Comparison of ENCODE assay signal across 22 mouse cellular contexts in genomic region chr1:150951004-150951403, GRCm38 (mm10). TPM values are rescaled to one million over a fixed set of nuclear protein-coding genes. Genes with fewer than 3 reads are reported as not detected.
DNase-seq lines count a peak whose midpoint lies in the region; ATAC-seq and TF ChIP-seq lines count a peak whose summit lies in the region.
"Had no signal": no experiment of that assay in that cellular context is flagged by ENCODE, and none has a peak within 500 bp of the region (broad histone marks: within the 10 kb centered on the region; RNA-seq: fewer than 3 reads in every experiment).

No protein-coding gene starts in this region.

- no peaks in the 10 kb centered on the region for H3K9me3 ChIP-seq in hindbrain, embryonic 11.5 days (ENCODE audit: control insufficient read depth, low read length)
- H3K9me3 ChIP-seq in hindbrain, postnatal 0 days (ENCODE audit: low read length): no peaks in the 10 kb centered on the region
- H3K9me3 ChIP-seq in limb, embryonic 11.5 days (ENCODE audit: control insufficient read depth, low read length): no peaks in the 10 kb centered on the region
- no peaks in the 10 kb centered on the region for H3K9me3 ChIP-seq in limb, embryonic 10.5 days (replicated peaks)
- H3K9me3 ChIP-seq in limb, embryonic 13.5 days: no peaks in the 10 kb centered on the region
- H3K9me3 ChIP-seq: embryonic facial prominence, embryonic 15.5 days; forebrain, embryonic 10.5 days; heart, embryonic 10.5 days had no signal

- H3K27me3 ChIP-seq in hindbrain, embryonic 11.5 days (ENCODE audit: control insufficient read depth, insufficient read depth, low read length): no peaks in the 10 kb centered on the region
- H3K27me3 ChIP-seq in hindbrain, postnatal 0 days (ENCODE audit: insufficient read depth, low read length): no peaks in the 10 kb centered on the region
- H3K27me3 ChIP-seq in limb, embryonic 11.5 days (ENCODE audit: control insufficient read depth, insufficient read depth, low read length): no peaks in the 10 kb centered on the region
- H3K27me3 ChIP-seq in limb, embryonic 10.5 days (ENCODE audit: low read depth, poor library complexity, severe bottlenecking): no peaks in the 10 kb centered on the region
- H3K27me3 ChIP-seq in limb, embryonic 13.5 days: 0 out of 2 replicates have a peak, but pooled peaks cover 3% of the 10 kb centered on the region
- H3K27me3 ChIP-seq: CH12.LX; embryonic facial prominence, embryonic 15.5 days; Patski had no signal

- no peak overlapping the region for H3K9ac ChIP-seq in hindbrain, embryonic 11.5 days (ENCODE audit: low read depth, low read length)
- H3K9ac ChIP-seq in hindbrain, postnatal 0 days (replicated peaks; ENCODE audit: low read length): no peak overlapping the region
- H3K9ac ChIP-seq in limb, embryonic 11.5 days (ENCODE audit: low read length): no peak overlapping the region
- no peak overlapping the region for H3K9ac ChIP-seq in limb, embryonic 13.5 days
- H3K9ac ChIP-seq: embryonic facial prominence, embryonic 15.5 days; hindbrain, embryonic 14.5 days had no signal

- WGBS in hindbrain, embryonic 11.5 days: 82% methylated on average over 5 of the region's 5 CpGs
- 94% methylated on average over 5 of the region's 5 CpGs for WGBS in hindbrain, postnatal 0 days
- WGBS in limb, embryonic 11.5 days: 81% methylated on average over 5 of the region's 5 CpGs
- 87% methylated on average over 5 of the region's 5 CpGs for WGBS in limb, embryonic 10.5 days
- 57% methylated on average over 5 of the region's 5 CpGs for WGBS in limb, embryonic 13.5 days

- H3K4me1 ChIP-seq in hindbrain, embryonic 11.5 days (replicated peaks; ENCODE audit: control insufficient read depth, insufficient read depth, low read length): no peaks in the 10 kb centered on the region
- H3K4me1 ChIP-seq in hindbrain, postnatal 0 days (ENCODE audit: insufficient read depth, low read length): no peaks in the 10 kb centered on the region
- peaks cover 13% of the 10 kb centered on the region; the same call in 1 of the 2 replicates for H3K4me1 ChIP-seq in limb, embryonic 11.5 days (ENCODE audit: control insufficient read depth, insufficient read depth, low read length)
- peaks cover 46% of the 10 kb centered on the region for H3K4me1 ChIP-seq in limb, embryonic 10.5 days
- peaks cover 36% of the 10 kb centered on the region for H3K4me1 ChIP-seq in limb, embryonic 13.5 days

- TF ChIP-seq CTCF in hindbrain, postnatal 0 days (IDR thresholded peaks at IDR 0.05; ENCODE audit: low read depth): no peak

- H3K4me3 ChIP-seq in hindbrain, embryonic 11.5 days (ENCODE audit: low read depth, low read length): no peak overlapping the region
- no peak overlapping the region for H3K4me3 ChIP-seq in hindbrain, postnatal 0 days (ENCODE audit: low read length)
- no peak overlapping the region for H3K4me3 ChIP-seq in limb, embryonic 11.5 days (ENCODE audit: low read depth, low read length)
- no peak overlapping the region for H3K4me3 ChIP-seq in limb, embryonic 10.5 days
- no peak overlapping the region for H3K4me3 ChIP-seq in limb, embryonic 13.5 days
- H3K4me3 ChIP-seq: embryonic facial prominence, embryonic 15.5 days; erythroblast, embryonic 14.5 days; forebrain, embryonic 10.5 days; heart, embryonic 10.5 days had no signal

- DNase-seq in hindbrain, embryonic 11.5 days (ENCODE audit: low spot score): no peak
- no peak for DNase-seq in hindbrain, postnatal 0 days (ENCODE audit: low spot score)
- DNase-seq in limb, embryonic 11.5 days (ENCODE audit: low spot score): no peak
- no peak for DNase-seq in limb, embryonic 10.5 days (ENCODE audit: low spot score)
- DNase-seq in layer of hippocampus, adult 9-10 months (ENCODE audit: low spot score): no peak
- DNase-seq: adrenal gland, postnatal 14 days; cerebellum, adult 11-12 months; cerebellum, adult 9-10 months; cerebellum, postnatal 25 days; gastrocnemius, postnatal 36 days; heart, adult 18-20 months; heart, postnatal 10 days had no signal

- H3K4me2 ChIP-seq in hindbrain, embryonic 11.5 days (replicated peaks; ENCODE audit: low read depth, low read length): no peak overlapping the region
- H3K4me2 ChIP-seq in hindbrain, postnatal 0 days (ENCODE audit: low read depth, low read length): no peak overlapping the region
- no peak overlapping the region for H3K4me2 ChIP-seq in limb, embryonic 11.5 days (ENCODE audit: low read depth, severe bottlenecking)
- H3K4me2 ChIP-seq in limb, embryonic 13.5 days (replicated peaks): no peak overlapping the region
- H3K4me2 ChIP-seq: embryonic facial prominence, embryonic 15.5 days; hindbrain, embryonic 14.5 days had no signal

- H3K27ac ChIP-seq in hindbrain, embryonic 11.5 days (ENCODE audit: low read depth, low read length): no peak overlapping the region
- H3K27ac ChIP-seq in hindbrain, postnatal 0 days: no peak overlapping the region
- no peak overlapping the region for H3K27ac ChIP-seq in limb, embryonic 11.5 days (replicated peaks; ENCODE audit: low read depth, low read length)
- no peak overlapping the region for H3K27ac ChIP-seq in limb, embryonic 10.5 days
- H3K27ac ChIP-seq in limb, embryonic 13.5 days: no peak overlapping the region
- H3K27ac ChIP-seq: embryonic facial prominence, embryonic 15.5 days; forebrain, embryonic 10.5 days; heart, embryonic 10.5 days; hindbrain, embryonic 14.5 days had no signal

- no peaks in the 10 kb centered on the region for H3K36me3 ChIP-seq in hindbrain, embryonic 11.5 days (ENCODE audit: control insufficient read depth, insufficient read depth, low read length)
- H3K36me3 ChIP-seq in hindbrain, postnatal 0 days (ENCODE audit: insufficient read depth, low read length): no peaks in the 10 kb centered on the region
- H3K36me3 ChIP-seq in limb, embryonic 11.5 days (ENCODE audit: control insufficient read depth, insufficient read depth, low read length): no peaks in the 10 kb centered on the region
- H3K36me3 ChIP-seq in limb, embryonic 10.5 days: no peaks in the 10 kb centered on the region
- H3K36me3 ChIP-seq in limb, embryonic 13.5 days: no peaks in the 10 kb centered on the region; the same call in 1 of the 2 replicates
- H3K36me3 ChIP-seq: embryonic facial prominence, embryonic 15.5 days; forebrain, embryonic 10.5 days had no signal

- ATAC-seq in hindbrain, embryonic 11.5 days (ENCODE audit: low FRiP score): 0 out of 2 replicates have a peak, but pooled peaks have one; percentile 10
- ATAC-seq in hindbrain, postnatal 0 days: no peak
- ATAC-seq in limb, embryonic 11.5 days (ENCODE audit: insufficient number of reproducible peaks, low FRiP score, low TSS enrichment, low read depth): peak; percentile 61; the same call in 1 of the 2 replicates
- peak; percentile 62; the same call in 1 of the 2 replicates for ATAC-seq in limb, embryonic 13.5 days (ENCODE audit: low FRiP score, low read depth)
- ATAC-seq: activated CD4-positive, CD25-positive, alpha-beta regulatory T cell, adult 4 months; forebrain, embryonic 14.5 days; Patski had no signal

RNA-seq across cellular contexts. Expression of gene Hmcn1, which starts 42.2 kb away (rescaled TPM):
- polyA plus RNA-seq in hindbrain, embryonic 11.5 days (2014; fragmentation: Nextera tagmentation; extraction: Ambion mirVana): 9.7 and 13.5 TPM in 2 replicates
- 2.7 and 6.3 TPM in 2 replicates for total RNA-seq in hindbrain, postnatal 0 days (2014; rRNA removed)
- polyA plus RNA-seq in hindbrain, postnatal 0 days (2015; fragmentation: Nextera tagmentation; extraction: Ambion mirVana): 0.80 and 1.2 TPM in 2 replicates
- 23.8 and 28.0 TPM in 2 replicates for polyA plus RNA-seq in limb, embryonic 11.5 days (2014; fragmentation: Nextera tagmentation; extraction: Ambion mirVana)
- 10.4 and 14.2 TPM in 2 replicates for polyA plus RNA-seq in limb, embryonic 10.5 days (2016; fragmentation: Nextera tagmentation; extraction: Ambion mirVana)
- 36.0 and 38.9 TPM in 2 replicates for polyA plus RNA-seq in limb, embryonic 13.5 days (2015; fragmentation: Nextera tagmentation; extraction: Ambion mirVana)
- polyA plus RNA-seq: activated CD4-positive, CD25-positive, alpha-beta regulatory T cell, adult 4 months; erythroblast, embryonic 14.5 days had no signal
